Mouse (Mus musculus) kidney, adult 2 months (tissue): ENCODE results near the gene Kcnv2. TPM values are rescaled to one million over a fixed set of nuclear protein-coding genes. Genes with fewer than 3 reads are reported as not detected.

Source experiments
- DNase-seq: peaks from one replicate; pipeline ENCODE4 v3.0.0; 2021
- H3K27ac ChIP-seq: fragments of 200-500 bp; 2 replicates; pipeline ENCODE4 v1.5.1; 2012; ENCODE audit warnings: low read depth, low read length, control low read depth, inconsistent platforms; ENCODE audit not compliant: insufficient read depth
- H3K27me3 ChIP-seq: fragments of 200-500 bp; replicated peaks from 2 replicates; pipeline ENCODE4 v1.6.1; 2012; ENCODE audit warnings: mild to moderate bottlenecking, moderate library complexity, low read length, inconsistent platforms; ENCODE audit not compliant: control insufficient read depth, insufficient read depth
- H3K36me3 ChIP-seq: fragments of 200-500 bp; 2 replicates; pipeline ENCODE4 v1.6.1; 2012; ENCODE audit warnings: mild to moderate bottlenecking, moderate library complexity, low read length, inconsistent platforms; ENCODE audit not compliant: control insufficient read depth, insufficient read depth
- H3K4me1 ChIP-seq: fragments of 200-500 bp; 2 replicates; pipeline ENCODE4 v1.6.1; 2011; ENCODE audit warnings: low read length; ENCODE audit not compliant: control insufficient read depth, insufficient read depth
- H3K4me3 ChIP-seq: fragments of 200-500 bp; 2 replicates; pipeline ENCODE4 v1.5.1; 2011; ENCODE audit warnings: mild to moderate bottlenecking, low read depth, low read length, control low read depth; ENCODE audit not compliant: insufficient read depth
- CTCF ChIP-seq: fragments of 200-500 bp; conservative IDR thresholded peaks from 2 replicates; pipeline ENCODE4 v1.5.1; 2011; ENCODE audit warnings: low read depth, mild to moderate bottlenecking, control low read depth, low read length, moderate library complexity, mixed read lengths; ENCODE audit not compliant: insufficient read depth, insufficient read length
- POLR2A ChIP-seq: fragments of 200-500 bp; IDR thresholded peaks from one replicate; pipeline ENCODE4 v1.6.1; 2011; ENCODE audit warnings: low read depth, low read length, control low read depth
- WGBS: fragments of 180-500 bp; shearing (Covaris S2); methylation state at CpG from one replicate; pipeline ENCODE4 v1.1.7; 2018; 5-methylcytosine and 5-hydroxymethylcytosine counted together
- polyA plus RNA-seq: library from polyadenylated mRNA; depleted of rRNA; stranded (reverse); fragments of >200 nt; gene quantifications from 2 replicates; pipeline ENCODE4 v1.2.3, GENCODE M21; 2012

Gene Kcnv2
- polyA plus RNA-seq, 1 experiment: 0.02 TPM

DNA sequence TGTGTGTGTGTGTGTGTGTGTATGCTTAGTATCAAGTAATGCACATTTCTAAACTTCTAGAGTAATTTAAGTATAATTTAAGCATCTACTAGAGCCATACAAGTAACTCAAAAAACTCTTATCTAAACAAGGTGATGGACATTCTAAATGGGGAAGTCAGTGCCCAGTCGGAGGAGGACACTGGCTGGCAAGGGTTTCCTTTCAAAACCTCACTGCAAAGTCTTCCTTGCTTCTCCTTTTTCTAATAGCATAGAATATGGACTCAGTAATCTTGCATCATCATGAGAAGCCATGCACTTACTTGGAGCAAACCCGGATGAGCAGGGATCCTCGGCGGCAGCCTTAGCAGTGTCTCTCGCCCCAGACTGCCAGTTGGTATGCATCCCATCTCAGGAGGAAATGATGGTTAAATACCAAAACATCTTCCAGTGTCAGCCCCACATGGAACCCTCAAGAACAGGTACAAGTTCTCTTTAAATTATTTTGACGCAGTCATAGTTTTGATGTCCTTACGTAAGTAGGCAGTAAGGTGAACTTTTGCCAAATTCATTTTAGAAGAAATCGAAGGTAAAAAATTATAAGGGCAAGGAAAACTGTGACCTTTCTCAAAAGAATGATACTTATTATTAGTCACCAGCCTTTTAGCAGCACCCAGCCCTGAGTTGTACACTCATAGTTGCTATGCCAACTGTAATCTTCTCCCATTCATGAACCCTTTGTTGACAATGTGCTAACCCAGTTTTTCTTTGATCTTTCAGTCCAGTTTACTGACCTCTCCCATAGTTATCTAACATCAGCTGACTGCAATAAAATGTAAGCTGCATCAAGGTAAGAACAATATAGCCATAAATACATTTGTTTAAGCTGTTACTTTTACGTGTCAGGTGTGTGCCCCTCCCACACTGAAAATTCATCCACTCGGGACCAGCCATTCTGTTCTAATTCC is 5.8 kb upstream of the Kcnv2 start:
- WGBS: 77% methylated on average over 10 of the region's 10 CpGs
- Histone ChIP-seq H3K27me3 (no peaks in the 10 kb centered on the region), H3K36me3 (no peaks in the 10 kb centered on the region), H3K4me1 (no peaks in the 10 kb centered on the region), H3K4me3 (no peak overlapping the region), H3K27ac (no peak overlapping the region)
- DNase-seq: no peak
- TF ChIP-seq POLR2A: no peak

DNA sequence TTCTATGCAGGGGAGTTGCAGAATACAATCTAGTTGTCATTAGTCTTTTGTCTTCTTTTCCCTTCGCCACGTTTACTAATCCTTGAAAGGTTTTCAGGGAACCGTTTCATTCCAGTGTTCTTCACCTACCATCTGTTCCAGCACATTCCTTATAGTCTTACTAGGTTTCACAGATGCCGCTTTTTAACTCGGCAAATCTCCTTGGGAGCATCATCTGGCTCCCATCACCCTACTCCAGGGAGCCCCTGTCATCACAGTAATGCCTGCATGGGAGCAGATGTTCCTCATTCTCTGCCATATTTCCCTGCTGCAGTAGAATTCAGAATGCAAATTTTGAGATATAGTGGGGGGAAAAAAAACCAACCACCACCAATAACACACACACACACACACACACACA is 5.1 kb upstream of the Kcnv2 start:
- TF ChIP-seq POLR2A: no peak
- no peak for TF ChIP-seq CTCF
- Histone ChIP-seq H3K4me3 (no peak overlapping the region), H3K36me3 (no peaks in the 10 kb centered on the region), H3K27ac (no peak overlapping the region), H3K27me3 (no peaks in the 10 kb centered on the region), H3K4me1 (no peaks in the 10 kb centered on the region)
- no peak for DNase-seq
- 63% methylated on average over 5 of the region's 5 CpGs for WGBS

DNA sequence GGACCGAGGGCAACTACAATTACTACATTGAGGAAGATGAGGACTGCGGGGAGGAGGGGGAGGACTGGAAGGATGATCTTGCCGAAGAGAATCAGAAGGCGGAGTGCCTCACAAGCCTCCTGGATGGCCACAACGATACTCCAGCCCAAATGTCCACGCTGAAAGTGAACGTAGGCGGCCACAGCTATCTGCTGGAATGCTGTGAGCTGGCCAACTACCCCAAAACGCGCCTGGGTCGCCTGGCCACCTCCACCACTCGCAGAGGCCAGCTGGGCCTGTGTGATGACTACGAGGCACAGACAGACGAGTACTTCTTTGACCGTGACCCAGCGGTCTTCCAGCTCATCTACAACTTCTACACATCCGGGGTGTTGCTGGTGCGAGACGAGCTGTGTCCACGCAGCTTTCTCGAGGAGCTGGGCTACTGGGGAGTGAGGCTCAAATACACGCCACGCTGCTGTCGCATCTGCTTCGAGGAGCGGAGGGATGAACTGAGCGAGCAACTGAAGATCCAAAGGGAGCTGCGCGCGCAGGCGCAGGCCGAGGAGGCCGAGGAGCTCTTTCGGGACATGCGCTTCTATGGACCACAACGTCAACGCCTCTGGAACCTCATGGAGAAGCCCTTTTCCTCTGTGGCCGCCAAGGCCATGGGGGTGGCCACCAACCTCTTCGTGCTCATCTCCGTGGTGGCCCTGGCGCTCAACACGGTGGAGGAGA is 681 bp downstream of the Kcnv2 start:
- TF ChIP-seq CTCF: no peak
- TF ChIP-seq POLR2A: no peak
- 96% methylated on average over 42 of the region's 42 CpGs for WGBS
- no peaks in the 10 kb centered on the region for H3K27me3 ChIP-seq
- no peak for DNase-seq
- no peaks in the 10 kb centered on the region for H3K4me1 ChIP-seq
- H3K27ac ChIP-seq: no peak overlapping the region
- no peak overlapping the region for H3K4me3 ChIP-seq
- no peaks in the 10 kb centered on the region for H3K36me3 ChIP-seq

GRCm38 (mm10) chr19:27325558-27325957 is 3.2 kb downstream of the Kcnv2 start:
- TF ChIP-seq POLR2A: no peak
- no peak for TF ChIP-seq CTCF
- DNase-seq: no peak
- Histone ChIP-seq H3K4me1 (no peaks in the 10 kb centered on the region), H3K36me3 (no peaks in the 10 kb centered on the region), H3K27ac (no peak overlapping the region), H3K27me3 (no peaks in the 10 kb centered on the region), H3K4me3 (no peak overlapping the region)
- 67% methylated on average over 6 of the region's 6 CpGs for WGBS

GRCm38 (mm10) chr19:27327569-27327968 is 5.2 kb downstream of the Kcnv2 start:
- H3K27me3 ChIP-seq: no peaks in the 10 kb centered on the region
- WGBS: 97% methylated on average over 6 of the region's 6 CpGs
- no peak for DNase-seq
- no peaks in the 10 kb centered on the region for H3K36me3 ChIP-seq
- H3K27ac ChIP-seq: no peak overlapping the region
- H3K4me1 ChIP-seq: no peaks in the 10 kb centered on the region
- TF ChIP-seq POLR2A (no peak), CTCF (no peak)
- H3K4me3 ChIP-seq: no peak overlapping the region

DNA sequence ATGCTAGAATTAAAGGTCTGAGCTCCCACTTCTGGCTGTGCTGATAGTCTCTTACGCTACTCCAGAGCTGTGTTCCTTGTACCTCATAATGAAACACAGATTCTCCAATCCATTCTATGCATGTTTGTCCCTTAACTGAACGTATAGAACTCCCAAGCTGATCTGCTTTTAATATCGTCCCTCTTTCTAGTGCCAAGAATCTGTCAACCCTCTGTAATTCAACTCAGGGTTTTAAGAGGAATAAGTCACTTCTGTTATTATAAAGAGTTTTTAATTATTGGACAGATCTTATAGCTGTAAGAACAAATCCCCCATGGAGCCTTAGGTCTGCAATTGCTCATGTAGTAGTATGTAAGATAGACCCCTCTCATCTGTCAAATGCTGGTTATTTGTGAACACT is 5.8 kb downstream of the Kcnv2 start:
- Histone ChIP-seq H3K27ac (no peak overlapping the region), H3K36me3 (no peaks in the 10 kb centered on the region), H3K27me3 (no peaks in the 10 kb centered on the region), H3K4me1 (no peaks in the 10 kb centered on the region), H3K4me3 (no peak overlapping the region)
- no peak for TF ChIP-seq POLR2A
- no peak for TF ChIP-seq CTCF
- WGBS: 83% methylated on average over 3 of the region's 3 CpGs
- DNase-seq: no peak

GRCm38 (mm10) chr19:27328644-27329043 is 6.3 kb downstream of the Kcnv2 start:
- no peak for DNase-seq
- Histone ChIP-seq H3K4me3 (no peak overlapping the region), H3K4me1 (no peaks in the 10 kb centered on the region), H3K27me3 (no peaks in the 10 kb centered on the region), H3K36me3 (no peaks in the 10 kb centered on the region), H3K27ac (no peak overlapping the region)
- TF ChIP-seq CTCF: no peak
- TF ChIP-seq POLR2A: no peak
- 76% methylated on average over 4 of the region's 4 CpGs for WGBS
